Mouse (Mus musculus): ENCODE measurements around the gene Spats2. TPM values are rescaled to one million over a fixed set of nuclear protein-coding genes. Genes with fewer than 3 reads are reported as not detected.
A peak's percentile ranks its signal among the peaks of the same experiment; 100 is the strongest.
"Not testable (repeated sequence)": the region's sequence is repeated elsewhere in the genome, so short reads cannot be mapped to it uniquely, and the experiment has no call there.

The Spats2 gene
- polyA plus RNA-seq, 1 experiment from 2014 or later, result 45.0 TPM

GRCm38 (mm10) chr15:99241249-99241648, 115.5 kb downstream of the Spats2 start:
- peaks cover 60% of the 10 kb centered on the region for H3K36me3 ChIP-seq
- no peak overlapping the region for H3K27ac ChIP-seq
- no peak for ATAC-seq (ENCODE audit: low FRiP score)
- H3K4me3 ChIP-seq, result no peak overlapping the region
- H3K4me1 ChIP-seq (replicated peaks), result no peaks in the 10 kb centered on the region
- H3K27me3 ChIP-seq, result no peaks in the 10 kb centered on the region
- no peak overlapping the region for H3K9ac ChIP-seq
- 78% methylated on average over 4 of the region's 4 CpGs for WGBS
- no peak overlapping the region for H3K4me2 ChIP-seq
- no peaks in the 10 kb centered on the region for H3K9me3 ChIP-seq

DNA sequence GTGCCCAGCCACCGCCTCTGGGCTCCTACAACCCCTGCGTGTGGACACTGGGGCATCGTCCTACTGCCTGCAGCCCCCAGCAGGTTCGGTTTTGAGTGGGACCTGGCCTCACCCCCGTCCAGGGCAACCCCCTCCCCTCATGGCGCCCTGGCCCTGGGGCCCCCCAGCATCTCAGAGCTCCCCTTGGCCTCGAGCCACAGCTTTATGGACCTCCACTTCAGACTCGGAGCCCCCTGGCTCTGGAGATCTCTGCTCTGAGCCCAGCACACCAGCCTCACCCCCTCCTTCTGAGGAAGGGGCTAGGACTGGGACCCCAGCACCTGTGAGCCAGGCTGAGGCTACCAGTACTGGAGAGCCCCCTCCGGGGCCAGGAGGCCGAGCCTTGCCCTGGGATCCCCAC, 116.3 kb downstream of the Spats2 start:
- H3K4me1 ChIP-seq (replicated peaks), result no peaks in the 10 kb centered on the region
- H3K9ac ChIP-seq, result no peak overlapping the region
- peaks cover 67% of the 10 kb centered on the region for H3K36me3 ChIP-seq
- 92% methylated on average over 10 of the region's 10 CpGs for WGBS
- H3K4me3 ChIP-seq, result no peak overlapping the region
- no peaks in the 10 kb centered on the region for H3K27me3 ChIP-seq
- no peak for ATAC-seq (ENCODE audit: low FRiP score)
- H3K27ac ChIP-seq, result no peak overlapping the region
- H3K4me2 ChIP-seq, result no peak overlapping the region
- no peaks in the 10 kb centered on the region for H3K9me3 ChIP-seq

GRCm38 (mm10) chr15:99246736-99247135, 121.0 kb downstream of the Spats2 start:
- not testable (repeated sequence) for H3K4me3 ChIP-seq; H3K9me3 ChIP-seq; H3K27ac ChIP-seq; ATAC-seq (ENCODE audit: low FRiP score); H3K27me3 ChIP-seq; H3K4me2 ChIP-seq; H3K9ac ChIP-seq
- WGBS, result 94% methylated on average over 6 of the region's 6 CpGs
- H3K4me1 ChIP-seq (replicated peaks), result peaks cover 12% of the 10 kb centered on the region
- H3K36me3 ChIP-seq, result peaks cover 78% of the 10 kb centered on the region

DNA sequence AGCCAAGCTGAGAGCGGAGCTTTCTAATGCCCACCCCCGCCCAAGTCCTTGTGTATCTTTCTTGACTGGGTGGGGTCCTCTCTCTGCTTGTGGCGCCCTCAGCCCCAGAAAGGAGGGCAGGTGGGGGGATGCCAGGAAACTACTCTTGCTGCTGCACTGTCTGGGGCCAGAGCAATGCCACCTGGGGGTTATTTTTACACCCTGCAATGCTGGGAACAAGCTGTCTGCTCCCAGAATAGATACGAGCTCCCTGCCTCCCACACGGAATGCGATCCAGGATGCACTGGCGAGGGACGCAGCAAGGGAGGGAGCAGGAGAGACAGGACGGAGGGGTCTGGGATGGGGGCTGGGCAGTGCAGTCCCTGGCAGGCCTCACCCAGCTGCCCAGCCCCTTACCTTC, 123.3 kb downstream of the Spats2 start:
- no peak for ATAC-seq (ENCODE audit: low FRiP score)
- no peaks in the 10 kb centered on the region for H3K27me3 ChIP-seq
- WGBS, result 86% methylated on average over 9 of the region's 9 CpGs
- no peak overlapping the region for H3K4me2 ChIP-seq
- H3K36me3 ChIP-seq, result peaks cover 58% of the 10 kb centered on the region
- no peak overlapping the region for H3K4me3 ChIP-seq
- H3K9ac ChIP-seq, result no peak overlapping the region
- peaks cover 27% of the 10 kb centered on the region for H3K4me1 ChIP-seq (replicated peaks)
- no peak overlapping the region for H3K27ac ChIP-seq
- no peaks in the 10 kb centered on the region for H3K9me3 ChIP-seq

- Histone ChIP-seq H3K27ac (no peak overlapping the region), H3K27me3 (no peaks in the 10 kb centered on the region), H3K36me3 (peaks cover 48% of the 10 kb centered on the region), H3K9ac (peak overlapping the region; percentile 78), H3K4me1 (replicated peaks) (peaks cover 30% of the 10 kb centered on the region), H3K9me3 (no peaks in the 10 kb centered on the region), H3K4me2 (peak overlapping the region; percentile 3; the same call in 1 of the 2 replicates), H3K4me3 (no peak overlapping the region)
- no peak for ATAC-seq (ENCODE audit: low FRiP score)
- WGBS, result 93% methylated on average over 11 of the region's 11 CpGs
Measured at GRCm38 (mm10) chr15:99249938-99250337, 124.2 kb downstream of the Spats2 start.

DNA sequence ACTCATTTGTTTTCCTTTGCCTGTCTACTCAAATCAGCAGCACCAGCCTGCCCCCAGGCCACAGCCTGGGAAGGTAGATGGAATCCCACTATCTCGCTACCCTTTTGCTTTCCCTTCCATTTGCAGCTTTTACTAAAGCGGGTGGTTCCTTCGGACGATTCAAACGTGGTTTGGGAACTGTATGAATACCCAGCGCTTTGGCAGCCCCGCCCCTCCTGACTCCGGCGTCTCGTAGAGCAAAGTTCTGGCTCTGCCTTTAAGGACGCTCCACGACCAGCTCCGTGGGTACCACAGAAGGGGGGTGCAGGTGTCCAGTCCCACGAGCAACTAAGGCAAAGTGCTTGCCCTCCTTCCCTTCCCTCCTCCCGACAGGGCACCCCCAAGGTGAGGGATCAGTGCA, 125.4 kb downstream of the Spats2 start:
- not testable (repeated sequence) for H3K9me3 ChIP-seq; H3K27me3 ChIP-seq; ATAC-seq (ENCODE audit: low FRiP score)
- Histone ChIP-seq H3K4me3 (peak overlapping the region; percentile 59), H3K4me1 (replicated peaks) (peaks cover 30% of the 10 kb centered on the region), H3K9ac (peak overlapping the region; percentile 78), H3K36me3 (peaks cover 37% of the 10 kb centered on the region), H3K27ac (peak overlapping the region; percentile 52; the same call in 1 of the 2 replicates), H3K4me2 (peak overlapping the region; percentile 80)
- WGBS, result 1% methylated on average over 14 of the region's 15 CpGs

- H3K27ac ChIP-seq, result peak within 1 kb of the TSS; percentile 96
- peaks cover 30% of the 10 kb centered on the region for H3K4me1 ChIP-seq (replicated peaks)
- H3K36me3 ChIP-seq, result peaks cover 30% of the 10 kb centered on the region
- H3K27me3 ChIP-seq, result no peaks in the 10 kb centered on the region
- H3K4me3 ChIP-seq, result peak within 1 kb of the TSS; percentile 59
- WGBS, result under 1% methylated on average over 52 of the region's 52 CpGs
- peak; percentile 94 for ATAC-seq (ENCODE audit: low FRiP score)
- H3K9me3 ChIP-seq, result no peaks in the 10 kb centered on the region
- H3K9ac ChIP-seq, result peak within 1 kb of the TSS; percentile 81
- H3K4me2 ChIP-seq, result peak within 1 kb of the TSS; percentile 84
Measured at GRCm38 (mm10) chr15:99251626-99252380, 126.1 kb downstream of the Spats2 start, which contains the start of gene Mcrs1. Gene Mcrs1 (minus strand): TSS chr15:99251961.

DNA sequence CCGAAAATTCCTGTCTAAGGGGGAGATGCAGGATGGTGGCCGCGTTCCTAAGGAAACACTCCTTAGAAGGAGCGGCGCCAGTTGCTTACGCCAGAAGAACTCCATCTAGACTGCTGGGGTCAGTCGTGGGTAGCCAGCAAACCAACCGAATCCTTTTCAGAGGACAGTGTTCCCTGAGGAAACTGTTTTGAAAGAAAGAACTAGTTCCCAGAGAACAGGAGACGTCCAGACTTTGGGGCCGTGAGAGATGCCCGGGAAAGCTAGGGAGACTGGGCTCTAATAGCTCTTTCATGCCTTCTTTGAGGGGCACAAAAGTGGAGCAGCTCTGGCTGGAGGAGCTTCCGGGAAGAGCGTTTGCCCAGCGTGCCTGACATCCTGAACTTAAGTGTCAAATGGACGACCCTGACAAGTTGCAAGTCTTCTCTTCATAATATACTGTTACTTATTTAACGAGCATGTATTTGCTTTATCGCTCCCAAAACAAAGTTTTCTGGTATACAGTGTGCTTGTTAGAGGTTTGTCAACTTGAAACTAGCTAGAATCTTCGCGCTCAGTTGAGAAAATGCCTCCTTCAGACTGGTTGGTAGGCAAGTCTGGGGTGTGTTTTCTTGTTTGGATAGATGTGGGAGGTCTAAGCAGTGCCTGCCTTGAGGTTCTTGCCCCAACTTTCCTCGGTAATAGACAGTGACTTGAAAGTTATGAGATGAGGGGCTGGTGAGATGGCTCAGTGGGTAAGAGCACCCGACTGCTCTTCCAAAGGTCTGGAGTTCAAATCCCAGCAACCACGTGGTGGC, 126.9 kb downstream of the Spats2 start:
- 6% methylated on average over 22 of the region's 22 CpGs for WGBS
- ATAC-seq (ENCODE audit: low FRiP score), result peak; percentile 55

GRCm38 (mm10) chr15:99253175-99253479, 127.4 kb downstream of the Spats2 start:
- not testable (repeated sequence) for H3K27me3 ChIP-seq; H3K27ac ChIP-seq; H3K9ac ChIP-seq; H3K9me3 ChIP-seq; ATAC-seq (ENCODE audit: low FRiP score)
- Histone ChIP-seq H3K4me1 (replicated peaks) (peaks cover 30% of the 10 kb centered on the region), H3K4me2 (peak overlapping the region; percentile 84), H3K36me3 (peaks cover 17% of the 10 kb centered on the region), H3K4me3 (peak overlapping the region; percentile 59)
- 45% methylated on average over 2 of the region's 2 CpGs for WGBS

More for the DNA sequence above, 126.9 kb downstream of the Spats2 start:
- Histone ChIP-seq H3K4me3 (peak overlapping the region; percentile 59), H3K27ac (peak overlapping the region; percentile 96), H3K4me2 (peak overlapping the region; percentile 84), H3K9ac (peak overlapping the region; percentile 81), H3K36me3 (peaks cover 23% of the 10 kb centered on the region), H3K9me3 (no peaks in the 10 kb centered on the region), H3K4me1 (replicated peaks) (peaks cover 30% of the 10 kb centered on the region), H3K27me3 (no peaks in the 10 kb centered on the region)

GRCm38 (mm10) chr15:99253772-99254171, 128.1 kb downstream of the Spats2 start:
- H3K27ac ChIP-seq, result no peak overlapping the region
- no peak overlapping the region for H3K9ac ChIP-seq
- peaks cover 11% of the 10 kb centered on the region for H3K36me3 ChIP-seq
- no peaks in the 10 kb centered on the region for H3K9me3 ChIP-seq
- 97% methylated on average over 6 of the region's 6 CpGs for WGBS
- H3K4me2 ChIP-seq, result no peak overlapping the region
- peaks cover 30% of the 10 kb centered on the region for H3K4me1 ChIP-seq (replicated peaks)
- H3K4me3 ChIP-seq, result no peak overlapping the region
- H3K27me3 ChIP-seq, result no peaks in the 10 kb centered on the region
- no peak for ATAC-seq (ENCODE audit: low FRiP score)

DNA sequence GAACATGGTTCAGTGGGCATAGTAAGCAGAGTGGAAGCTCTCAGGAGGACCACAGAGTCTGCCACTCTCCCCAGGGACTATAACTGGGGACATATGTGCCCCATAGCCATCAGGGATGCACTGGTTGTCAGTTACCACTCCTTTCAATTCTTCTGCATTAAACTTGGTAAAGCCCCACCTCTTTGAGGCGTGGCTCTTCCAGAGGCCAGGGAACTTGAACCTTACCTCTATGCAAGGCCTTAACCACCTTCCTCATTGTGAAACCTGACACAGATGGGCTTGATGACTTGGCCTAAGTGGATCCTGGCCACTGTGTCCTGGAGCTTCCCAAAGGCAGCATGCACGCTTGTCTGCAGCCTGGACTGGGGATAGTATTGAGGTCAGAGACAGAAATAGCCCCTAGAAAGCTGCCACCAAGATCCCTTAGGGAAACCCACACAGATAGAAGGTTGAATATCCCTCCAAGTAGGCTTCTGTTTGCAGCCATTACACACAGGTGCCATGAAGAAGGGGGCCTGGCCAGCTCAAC, 128.8 kb downstream of the Spats2 start:
- Histone ChIP-seq H3K27ac (no peak overlapping the region), H3K27me3 (no peaks in the 10 kb centered on the region), H3K4me1 (replicated peaks) (peaks cover 33% of the 10 kb centered on the region), H3K9me3 (no peaks in the 10 kb centered on the region), H3K36me3 (peaks cover 3% of the 10 kb centered on the region; the same call in 1 of the 2 replicates), H3K9ac (no peak overlapping the region), H3K4me3 (no peak overlapping the region), H3K4me2 (no peak overlapping the region)
- ATAC-seq (ENCODE audit: low FRiP score), result no peak
- WGBS, result 82% methylated on average over 2 of the region's 2 CpGs

DNA sequence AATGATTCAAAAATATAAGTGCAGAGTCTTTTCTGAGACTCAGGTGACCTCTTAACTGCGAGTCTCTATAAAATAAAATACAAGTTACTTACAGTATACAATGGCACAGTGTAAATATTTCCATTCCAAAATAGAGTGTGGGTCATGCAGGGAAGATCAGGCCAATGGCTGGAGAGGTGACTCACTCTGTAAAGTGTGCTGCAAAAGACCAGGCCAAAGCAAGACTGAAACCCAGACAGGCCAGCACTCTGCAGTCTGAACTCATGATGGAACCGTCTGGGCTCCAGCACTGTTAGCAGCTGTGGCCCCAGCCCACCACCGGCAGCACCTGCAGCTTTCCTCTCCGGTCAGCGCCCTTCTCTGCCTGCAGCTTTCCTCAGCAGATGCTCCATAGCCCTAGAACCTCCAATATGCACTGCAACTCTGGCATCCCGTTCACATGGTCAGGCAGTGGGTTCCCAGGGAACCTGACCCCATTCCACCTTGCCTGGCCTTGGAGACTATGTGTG, 129.6 kb downstream of the Spats2 start:
- no peak overlapping the region for H3K4me2 ChIP-seq
- H3K9ac ChIP-seq, result no peak overlapping the region
- no peaks in the 10 kb centered on the region for H3K27me3 ChIP-seq
- H3K27ac ChIP-seq, result no peak overlapping the region
- no peaks in the 10 kb centered on the region for H3K9me3 ChIP-seq
- no peak overlapping the region for H3K4me3 ChIP-seq
- 82% methylated on average over 6 of the region's 6 CpGs for WGBS
- H3K36me3 ChIP-seq, result no peaks in the 10 kb centered on the region
- no peak for ATAC-seq (ENCODE audit: low FRiP score)
- peaks cover 29% of the 10 kb centered on the region for H3K4me1 ChIP-seq (replicated peaks)

Data from hindbrain, embryonic 13.5 days (tissue).